Mouse (Mus musculus): Measurements from ENCODE around the gene Usb1.
A peak's percentile ranks its signal among the peaks of the same experiment; 100 is the strongest.

Gene Usb1

DNA sequence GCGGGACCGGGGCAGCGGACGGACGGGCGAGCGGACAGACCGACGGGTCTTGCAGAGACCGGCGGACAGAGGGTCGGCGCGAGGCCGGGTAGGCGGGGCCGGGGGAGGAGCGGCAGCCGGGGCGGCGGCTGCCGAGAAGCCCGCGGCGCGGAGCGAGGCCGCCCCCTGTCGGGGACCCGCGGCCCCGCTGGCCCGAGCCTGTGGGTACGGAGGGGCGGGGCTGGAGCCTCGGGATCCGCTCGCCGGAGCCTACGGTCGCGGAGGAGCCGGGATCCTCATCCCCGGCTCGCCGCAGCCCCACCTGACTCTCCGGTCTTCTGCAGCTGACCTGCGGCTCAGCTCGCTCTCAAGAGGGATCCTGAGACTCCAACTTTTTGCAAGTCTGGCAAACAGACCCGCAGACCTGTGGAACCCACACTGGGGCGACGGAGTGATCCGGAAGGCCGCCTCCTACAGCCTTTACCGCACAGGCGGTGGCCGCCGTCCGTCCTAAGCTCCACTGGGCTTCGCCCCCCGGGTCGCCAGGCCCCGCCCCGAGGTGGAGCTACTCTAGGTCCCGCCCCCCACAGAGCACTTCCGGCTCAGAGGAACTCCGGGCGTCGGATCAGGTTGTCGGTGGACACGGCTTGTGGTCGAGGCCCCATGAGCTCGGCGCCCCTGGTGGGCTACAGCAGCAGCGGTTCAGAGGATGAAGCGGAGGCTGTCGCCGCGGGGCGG is at the start of gene Usb1, which contains the start of gene Zfp319:
Gene Usb1, plus strand, starts transcription at position 565 of the 717 bp plus-strand sequence.
Gene Zfp319, minus strand, starts transcription at position 231 of the 717 bp plus-strand sequence.
- peak; percentile 99 for DNase-seq

DNA sequence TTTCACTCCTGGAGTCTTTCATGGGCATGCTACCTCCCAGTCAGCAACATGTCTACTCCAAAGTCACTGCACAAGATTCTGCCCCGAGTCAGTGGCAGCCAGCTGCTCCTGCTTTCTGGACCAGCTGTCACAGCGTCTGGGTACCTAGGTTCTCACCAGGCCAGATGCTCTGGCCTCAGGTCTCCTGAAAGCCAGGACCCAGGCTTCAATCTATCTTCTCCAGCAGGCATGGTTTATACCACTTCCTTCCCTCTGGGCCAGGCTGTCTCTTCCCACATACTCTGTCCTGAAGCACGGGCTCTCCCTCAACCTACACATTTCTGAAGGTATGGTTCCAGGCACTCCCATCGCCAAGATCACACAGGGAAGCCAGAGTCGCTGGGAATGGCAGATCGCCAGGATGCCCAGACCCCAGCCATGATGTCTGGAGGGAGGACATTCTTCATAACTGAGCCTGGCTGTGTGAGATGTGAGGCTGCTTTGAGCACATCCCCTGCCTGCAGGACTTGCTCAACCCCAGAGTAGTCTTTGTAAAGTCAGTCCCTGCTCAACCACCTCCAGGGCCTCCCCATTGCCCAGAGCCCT is 42.9 kb upstream of the Usb1 start:
- no peak for DNase-seq

DNA sequence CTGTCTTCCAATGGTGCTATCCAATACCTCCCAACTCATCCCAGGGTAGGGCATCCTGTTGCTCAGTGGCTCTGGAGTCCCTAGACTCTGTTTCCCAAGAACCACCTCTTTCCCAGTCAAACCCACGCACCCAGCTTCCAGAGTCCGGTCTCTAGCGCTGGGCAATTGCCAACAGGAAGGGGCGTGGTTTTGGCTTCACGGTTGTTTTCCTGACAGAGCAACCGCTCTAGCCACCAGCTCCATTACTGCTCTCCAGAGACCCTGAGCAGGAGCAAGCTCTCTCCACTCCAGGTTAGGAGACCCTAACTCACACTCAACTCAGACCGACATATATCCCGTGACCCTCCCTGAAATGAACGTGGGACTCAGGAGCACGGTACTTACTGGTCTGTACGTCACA is 38.9 kb upstream of the Usb1 start:
- DNase-seq = no peak

DNA sequence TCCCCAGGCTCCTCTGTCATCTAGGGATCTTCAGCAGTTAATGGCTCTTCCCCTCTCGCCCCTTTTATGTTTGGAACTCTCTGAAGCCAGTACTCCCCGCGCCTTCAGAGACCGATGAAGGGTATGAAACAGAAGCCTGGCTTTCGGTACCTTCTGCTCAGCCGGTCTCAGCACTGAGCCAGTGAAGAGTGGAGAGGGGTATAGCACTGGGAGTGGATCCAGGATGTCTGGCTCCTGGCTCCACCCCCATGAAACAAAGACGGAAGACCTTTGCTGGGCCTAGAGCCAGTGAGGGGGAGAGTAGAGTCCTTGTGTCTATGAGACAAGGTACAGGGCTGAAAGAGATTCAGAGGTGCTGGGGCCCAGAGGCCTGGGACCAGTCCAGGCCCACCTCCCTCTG is 38.2 kb upstream of the Usb1 start:
- no peak for DNase-seq

DNA sequence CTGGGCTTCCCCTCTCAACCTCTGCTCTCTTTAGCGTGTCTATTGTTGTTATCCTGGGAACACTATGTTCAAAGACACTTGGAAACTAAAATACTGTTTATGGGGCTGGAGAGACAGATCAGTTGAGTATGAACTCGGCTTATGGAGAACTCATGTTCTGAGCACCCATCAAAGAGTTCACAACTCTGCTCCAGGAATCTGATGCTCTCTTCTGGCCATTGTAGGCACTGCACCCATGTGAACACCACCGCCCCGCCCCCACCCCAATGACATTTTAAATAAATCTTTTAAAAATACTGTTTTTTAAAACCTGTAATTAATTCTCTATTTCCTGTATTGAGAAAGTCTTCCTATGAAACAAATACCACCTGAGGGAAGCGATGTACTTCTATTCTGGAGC is 29.7 kb upstream of the Usb1 start:
- DNase-seq = peak; percentile 33 to 42

DNA sequence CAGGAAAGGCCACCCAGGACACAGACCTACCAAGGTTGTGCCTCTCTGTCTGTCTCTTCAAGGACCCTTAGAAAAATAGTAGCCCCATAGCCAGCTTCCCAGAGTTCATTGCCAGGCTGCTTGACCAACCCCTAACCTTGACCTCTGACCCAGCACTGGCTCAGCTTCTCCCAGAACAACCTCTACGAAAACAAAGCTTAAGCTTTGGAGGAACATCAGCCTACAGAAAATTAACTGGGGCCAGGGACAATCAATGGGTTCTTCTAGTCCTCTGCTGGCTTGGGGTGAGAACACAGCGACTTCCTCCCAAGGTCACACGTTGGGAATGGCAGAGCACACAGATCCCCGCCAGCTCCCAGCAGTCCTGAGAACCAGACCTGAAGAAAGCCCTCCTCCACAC is 26.6 kb upstream of the Usb1 start:
- DNase-seq = no peak

DNA sequence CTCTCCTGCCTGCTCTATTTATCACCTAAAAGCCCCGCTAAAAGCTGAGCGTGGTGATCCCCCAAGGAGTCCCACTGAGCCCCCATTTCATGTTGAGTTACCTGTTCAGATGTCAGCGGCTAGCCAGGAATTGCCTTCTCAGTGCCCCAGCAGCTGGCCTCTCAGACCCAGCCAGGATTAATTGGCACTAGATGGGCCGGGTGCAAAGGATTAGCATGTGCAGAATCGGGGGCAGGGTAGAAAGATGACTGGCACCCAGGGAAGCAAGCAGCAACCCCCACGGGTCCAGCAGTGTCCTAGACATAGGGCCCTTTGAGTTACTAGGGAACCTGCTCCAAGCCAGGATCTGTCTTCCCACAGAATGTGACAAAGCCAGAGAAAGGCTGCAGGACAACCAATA is 25.7 kb upstream of the Usb1 start, which contains the start of gene Cngb1:
Gene Cngb1, minus strand, starts transcription at position 155 of the 400 bp plus-strand sequence.
- no peak for DNase-seq

DNA sequence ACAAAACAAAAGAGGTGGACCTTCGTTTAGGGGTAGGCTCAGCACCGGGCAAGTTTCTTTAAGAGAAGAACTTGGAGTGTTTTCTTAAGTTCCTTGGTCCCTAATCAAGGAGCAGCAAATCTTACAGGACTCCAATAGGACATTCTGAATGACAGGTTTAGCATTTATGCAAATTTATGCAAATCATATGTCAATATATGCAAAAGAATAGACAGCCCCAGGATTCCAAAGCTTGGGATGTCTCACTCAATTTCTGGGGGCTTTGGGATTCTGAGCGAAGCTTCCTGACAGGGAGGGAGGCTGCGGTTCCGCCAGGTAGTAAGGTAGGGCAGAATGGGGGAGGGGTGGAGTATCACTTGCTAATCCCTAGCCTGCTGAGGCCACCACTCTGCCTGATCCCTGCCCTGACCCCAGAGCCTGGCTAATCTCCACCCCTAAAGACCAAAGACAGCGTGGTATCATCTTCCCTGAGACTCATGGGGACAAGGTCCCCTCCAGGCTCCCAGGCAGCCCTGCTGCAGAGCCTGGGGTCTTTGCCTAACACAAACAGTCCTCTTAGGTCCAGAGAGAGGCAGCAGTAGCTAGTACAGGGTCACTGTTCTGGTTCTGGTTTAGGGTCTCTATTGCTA is 21.6 kb upstream of the Usb1 start, which contains the start of gene Tepp:
Gene Tepp, plus strand, starts transcription at position 225 of the 629 bp plus-strand sequence.
- no peak for DNase-seq

DNA sequence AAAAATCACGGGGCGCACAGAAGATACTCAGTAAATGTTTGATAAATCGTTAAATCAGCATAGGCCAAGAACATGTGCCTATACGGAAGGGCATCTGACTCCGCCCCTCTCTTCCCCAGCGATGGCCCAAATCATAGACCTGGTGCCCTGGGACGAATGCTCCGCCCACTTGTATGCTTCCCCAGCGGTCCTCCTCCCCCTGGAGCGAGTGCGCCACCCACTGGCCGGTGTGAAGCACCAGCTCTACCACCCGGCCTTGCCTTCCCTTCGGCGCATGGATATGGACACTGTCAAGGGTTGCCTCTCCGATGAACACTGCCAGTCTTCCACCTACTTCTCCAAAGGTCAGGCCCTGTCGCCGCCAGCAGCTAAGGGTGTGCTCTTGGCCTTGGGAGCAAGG is 19.2 kb upstream of the Usb1 start:
- DNase-seq = peak in 1 of 2 experiments; percentile 17

DNA sequence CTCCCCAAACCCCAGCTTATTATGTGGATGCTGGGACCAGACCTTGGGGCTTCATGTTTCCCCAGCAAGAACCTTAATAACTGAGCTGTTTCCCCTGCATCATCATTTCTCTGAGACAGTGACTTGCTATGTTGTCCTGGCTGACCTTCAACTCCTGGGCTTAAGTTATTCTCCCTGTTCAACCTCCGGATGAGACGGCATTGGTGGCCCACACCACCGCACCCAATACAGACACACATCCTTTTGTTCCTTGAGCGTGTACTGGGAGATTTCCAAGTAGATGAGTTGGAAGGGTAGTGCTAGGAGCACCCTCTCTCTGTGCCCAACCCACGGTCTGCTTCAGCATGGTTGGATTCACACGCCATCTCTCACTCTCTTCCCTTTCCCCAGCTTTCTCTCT is 18.2 kb upstream of the Usb1 start:
- no peak for DNase-seq

DNA sequence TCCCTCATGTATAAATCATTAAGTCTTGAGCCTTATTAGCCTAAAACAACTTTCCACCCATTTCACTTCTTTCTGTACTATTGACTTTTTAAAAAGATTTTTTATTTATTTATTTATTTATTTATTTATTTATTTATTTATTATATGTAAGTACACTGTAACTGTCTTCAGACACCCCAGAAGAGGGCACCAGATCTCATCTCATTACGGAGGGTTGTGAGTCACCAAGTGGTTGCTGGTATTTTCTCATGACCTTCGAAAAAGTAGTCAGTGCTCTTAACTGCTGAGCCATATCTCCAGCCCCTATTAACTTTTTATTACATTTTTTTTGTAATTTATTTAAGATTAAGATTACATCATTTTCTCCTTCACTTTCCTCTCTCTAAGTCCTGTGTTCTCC is 17.4 kb upstream of the Usb1 start:
- no peak for DNase-seq

DNA sequence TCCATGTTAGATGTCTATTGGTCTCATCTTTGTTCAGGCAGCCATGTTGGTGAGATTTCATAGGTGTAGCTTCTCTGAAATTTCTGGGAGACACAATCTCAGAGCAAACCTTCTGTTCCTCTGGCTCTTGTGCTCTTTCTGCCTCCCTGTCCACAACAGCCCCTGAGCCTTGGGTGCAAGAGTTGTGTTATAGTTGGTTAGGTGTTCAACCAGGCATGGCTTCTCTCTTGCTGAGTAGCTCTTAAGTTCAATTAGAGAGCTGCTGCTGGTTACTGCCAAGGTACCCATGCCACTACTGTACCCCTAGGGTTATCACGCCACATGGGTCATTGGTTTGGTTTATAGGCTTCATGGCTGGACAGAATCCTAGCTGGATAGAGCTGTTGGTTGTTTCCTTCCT is 16.7 kb upstream of the Usb1 start:
- DNase-seq = no peak

DNA sequence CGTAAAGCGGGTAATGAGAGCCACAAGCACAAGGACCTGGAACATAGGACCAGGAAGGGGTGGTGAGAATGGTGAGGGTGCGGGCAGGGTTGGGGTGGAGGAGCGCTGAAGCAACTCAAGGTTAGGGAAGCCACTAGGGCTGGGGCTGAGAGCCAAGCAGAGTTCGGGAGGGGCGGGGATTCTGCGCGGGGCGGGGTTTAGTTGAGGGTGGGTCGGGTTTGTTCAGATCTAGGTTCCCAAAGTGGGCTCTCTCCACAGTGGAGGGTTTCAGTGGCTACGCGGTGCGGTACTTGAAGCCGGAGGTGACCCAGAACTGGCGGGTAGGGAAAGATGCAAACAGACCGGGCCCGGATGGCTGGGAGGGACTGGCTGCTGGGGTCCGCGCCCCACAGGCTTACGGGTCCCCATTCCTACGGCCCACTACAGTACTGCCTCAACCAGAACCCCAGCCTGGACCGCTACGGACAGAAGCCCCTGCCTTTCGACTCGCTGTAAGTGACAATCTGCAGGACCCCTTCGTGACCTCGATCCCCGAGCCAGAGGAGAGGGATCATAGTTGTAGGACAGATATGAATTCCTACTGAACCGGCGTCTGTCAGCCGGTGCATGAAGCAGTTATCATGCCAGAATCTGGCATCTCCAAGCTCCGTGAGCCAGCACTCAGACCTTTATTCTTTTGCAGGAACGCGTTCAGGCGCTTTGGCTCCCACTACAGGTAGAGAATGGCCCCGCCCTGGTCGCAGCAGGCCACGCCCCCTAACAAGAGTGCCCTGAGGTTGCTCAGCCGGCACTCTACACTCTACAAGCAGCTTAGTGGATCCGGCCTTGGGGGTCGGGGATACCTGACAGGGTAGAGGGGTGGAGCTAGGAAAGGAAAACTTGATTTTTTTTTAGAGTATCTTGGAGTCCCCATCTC is 11.6 kb upstream of the Usb1 start:
- DNase-seq = peak; percentile 87 to 91

DNA sequence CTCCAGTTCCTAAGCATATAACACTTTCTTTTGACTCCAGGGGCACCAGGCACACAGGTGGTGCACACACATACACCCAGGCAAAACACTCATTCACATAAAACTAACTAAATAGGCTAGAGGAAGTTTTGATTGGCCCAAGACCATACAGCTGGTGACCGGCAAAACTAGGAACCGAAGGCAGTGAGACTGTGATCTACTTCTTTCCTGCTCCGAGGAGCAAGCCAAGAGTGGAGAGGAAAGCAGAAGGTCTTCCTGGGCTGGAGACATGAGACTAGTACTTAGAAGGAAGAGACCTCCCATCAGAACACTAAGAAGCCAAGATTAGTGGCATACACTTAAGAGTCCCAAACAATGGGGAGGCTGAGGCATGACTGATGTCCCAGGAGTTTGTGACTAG is 8.9 kb upstream of the Usb1 start:
- no peak for DNase-seq

DNA sequence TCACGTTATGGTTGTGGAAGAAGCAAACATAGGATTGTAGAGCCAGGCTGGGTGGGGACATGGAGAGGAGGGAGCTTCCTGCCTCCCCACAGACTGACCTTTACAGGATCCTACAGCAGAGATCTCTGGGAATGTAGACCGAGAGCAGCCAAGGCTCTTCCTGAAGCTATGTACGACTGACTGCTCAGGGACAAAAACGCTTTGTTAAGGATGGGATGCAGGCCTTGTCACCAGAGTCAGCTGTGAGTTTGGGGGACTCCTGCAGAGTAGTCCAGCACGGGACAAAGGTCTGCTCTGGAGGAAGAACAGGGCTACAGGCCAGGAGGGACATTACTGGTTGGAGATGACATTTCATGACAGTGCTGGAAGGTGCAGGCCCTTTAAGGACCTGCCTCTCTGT is 7.4 kb upstream of the Usb1 start:
- no peak for DNase-seq

DNA sequence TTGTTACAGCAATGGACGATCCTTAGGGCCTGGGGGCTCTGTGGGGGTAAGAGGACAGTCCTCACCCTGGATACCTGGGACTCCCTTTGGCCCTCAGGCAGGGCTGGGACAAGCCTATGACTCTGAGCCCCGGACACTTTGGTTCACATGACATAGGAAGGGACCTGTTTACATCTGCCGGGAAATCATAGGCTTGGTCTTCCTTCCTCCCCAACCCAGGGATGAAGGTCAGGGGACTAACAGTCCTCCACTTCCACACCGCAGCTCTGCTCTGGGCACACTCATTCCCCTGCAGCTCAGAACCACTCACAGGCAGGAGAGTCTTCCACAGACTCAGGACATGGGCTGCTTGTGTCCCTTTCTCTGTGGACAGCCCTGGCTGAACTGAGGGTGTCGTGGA is 5.3 kb upstream of the Usb1 start:
- no peak for DNase-seq

DNA sequence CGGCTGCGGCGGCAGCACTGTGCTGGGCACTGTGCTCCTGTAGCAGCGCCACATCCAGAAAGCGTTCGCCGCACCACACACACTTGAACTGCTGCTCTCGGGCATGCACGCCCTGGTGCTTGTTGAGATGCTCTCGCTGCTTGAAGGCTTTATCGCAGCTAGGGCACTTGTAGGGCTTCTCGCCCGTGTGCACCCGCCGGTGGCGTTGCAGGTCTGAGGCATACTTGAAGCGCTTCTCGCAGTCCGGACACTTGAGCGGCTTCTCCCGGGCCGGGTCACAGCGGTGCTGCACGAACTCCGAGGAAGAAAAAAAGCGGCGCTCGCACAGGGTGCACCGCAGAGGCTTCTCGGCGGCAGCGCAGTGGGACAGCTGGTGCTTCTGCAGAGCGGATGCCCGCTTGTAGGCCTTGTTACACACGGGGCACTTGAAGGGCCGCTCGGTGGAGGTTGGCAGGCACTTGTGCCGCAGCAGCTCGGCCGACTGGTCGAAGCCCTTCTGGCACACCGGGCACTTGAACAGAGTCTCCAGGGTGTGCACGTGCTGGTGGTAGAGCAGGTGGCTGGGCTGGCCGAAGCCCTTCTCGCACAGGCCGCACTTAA is 4.1 kb upstream of the Usb1 start:
- DNase-seq = no peak

DNA sequence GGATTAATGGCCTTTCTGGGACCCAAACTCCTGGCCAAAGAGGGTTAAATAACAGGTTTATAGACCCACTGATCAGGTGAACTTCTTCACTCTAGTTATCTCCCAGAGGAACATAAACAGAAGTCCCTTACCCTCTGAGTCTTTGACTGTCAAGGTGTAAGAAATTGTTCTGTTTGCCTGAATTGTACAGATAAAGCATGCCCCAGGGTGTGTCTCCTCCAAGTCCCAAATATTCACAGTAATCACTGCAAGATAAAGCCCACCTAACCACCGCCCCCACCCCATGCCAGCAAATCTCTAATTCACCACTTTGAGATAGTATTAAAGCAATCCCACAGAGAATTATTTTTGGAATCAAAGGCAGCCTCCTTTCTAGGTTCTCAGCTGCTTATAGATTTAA is 1.7 kb upstream of the Usb1 start:
- DNase-seq = no peak

DNA sequence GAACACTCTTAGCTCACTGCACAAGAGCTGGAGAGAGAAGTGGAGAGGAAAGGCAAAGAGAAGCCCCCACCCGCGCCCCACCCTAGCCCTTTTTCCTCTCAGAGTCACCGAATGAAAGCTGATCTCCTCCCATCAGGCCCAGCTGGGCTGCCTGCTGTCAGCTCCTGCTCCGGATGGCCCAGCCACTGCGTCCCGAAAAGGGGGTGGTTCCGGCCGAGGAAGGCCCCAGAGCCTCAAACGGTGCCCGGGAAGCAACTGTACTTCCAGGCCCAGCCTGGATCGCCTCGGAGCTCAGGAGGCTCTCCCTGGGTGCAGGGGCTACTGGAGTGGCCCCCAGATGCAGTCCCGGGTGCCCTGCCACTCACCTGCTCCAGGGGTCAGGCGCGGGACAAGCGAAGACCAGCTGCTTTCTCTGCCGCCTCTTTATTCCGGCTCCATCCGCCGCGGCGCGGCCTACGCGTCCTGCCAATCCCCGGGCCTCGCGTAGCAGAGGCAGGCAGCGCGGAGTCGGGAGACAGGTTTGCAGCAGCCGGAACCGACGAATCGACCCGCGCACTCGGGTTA is 846 bp upstream of the Usb1 start:
- no peak for DNase-seq

DNA sequence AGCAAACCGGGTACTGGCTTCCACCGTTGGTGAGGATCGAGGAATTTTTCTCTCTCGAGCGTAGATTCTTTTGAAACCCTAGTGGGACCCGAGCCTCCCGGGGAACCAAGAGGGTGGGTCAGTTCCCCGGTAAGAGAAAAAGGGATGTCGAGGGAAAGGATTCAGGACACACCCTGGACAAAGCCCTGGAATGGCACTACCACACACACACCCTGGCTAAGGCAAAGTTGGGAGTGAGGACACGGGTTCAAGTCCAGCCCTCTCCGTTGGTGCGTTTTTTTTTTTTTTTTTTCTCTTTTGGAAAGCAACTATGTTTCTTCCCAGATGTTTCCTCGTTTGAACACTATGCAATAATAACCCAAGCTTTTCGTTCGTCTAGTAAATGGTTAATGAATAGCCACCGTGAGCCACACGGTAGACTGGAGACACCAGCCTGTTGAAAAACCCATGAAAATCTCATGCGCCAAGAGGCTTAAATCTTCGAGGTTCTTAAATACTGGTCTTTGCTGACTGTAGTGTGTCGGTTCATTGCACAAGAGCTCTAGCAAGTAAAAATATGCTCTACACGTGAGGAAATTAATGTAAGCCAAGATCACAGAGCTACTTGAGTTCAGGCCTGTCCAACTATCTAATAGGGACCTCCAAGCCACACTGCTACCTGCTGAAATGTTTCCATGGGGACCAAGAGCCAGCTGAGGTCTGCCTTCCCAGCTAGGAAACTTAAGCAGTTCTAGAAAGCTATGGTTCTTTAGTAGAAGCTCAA is 534 bp downstream of the Usb1 start:
- DNase-seq = no peak

DNA sequence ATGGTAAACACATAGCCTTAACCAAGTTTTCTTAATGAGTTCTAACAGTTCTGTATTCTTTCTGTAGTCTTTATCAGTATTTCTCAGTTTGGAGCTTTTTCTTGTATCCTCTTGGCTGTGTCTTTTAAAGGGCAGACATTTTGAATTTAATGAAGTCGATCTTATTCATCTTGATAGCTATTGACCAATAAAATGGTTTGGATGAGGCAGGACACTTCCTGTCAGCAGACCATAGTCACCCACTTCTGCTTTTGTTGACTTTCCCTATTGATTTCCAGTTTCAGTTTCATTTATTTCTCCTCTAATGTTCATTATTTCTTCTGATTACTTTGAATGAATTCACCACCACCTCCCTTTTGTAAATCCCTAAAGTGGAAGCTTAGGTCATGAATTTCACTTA is 3.6 kb downstream of the Usb1 start:
- peak in 1 of 2 experiments; percentile 33 for DNase-seq

DNA sequence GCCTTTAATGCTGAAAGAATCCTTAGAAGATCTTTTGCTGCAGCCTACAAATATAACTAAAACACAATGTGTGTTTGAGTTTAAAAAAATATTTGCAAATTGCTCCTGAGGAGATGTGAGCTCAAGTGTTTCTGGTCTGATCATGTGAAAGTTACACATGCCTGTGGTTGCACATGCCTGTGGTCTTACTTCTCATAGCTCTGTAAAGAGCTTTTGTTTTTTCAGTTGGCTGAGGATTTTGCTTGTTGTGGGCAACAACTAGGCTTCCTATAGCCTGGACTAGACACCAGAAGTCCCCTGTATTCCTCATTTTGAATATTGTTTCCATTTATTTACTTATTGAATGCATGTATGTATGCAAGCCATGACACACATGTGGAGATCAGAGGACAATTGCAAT is 4.3 kb downstream of the Usb1 start:
- no peak for DNase-seq

Data from B cell, adult 2 months (primary cell).